Mouse (Mus musculus): ENCODE measurements around the gene Vangl1. TPM values are rescaled to one million over a fixed set of nuclear protein-coding genes. Genes with fewer than 3 reads are reported as not detected.

Vangl1 gene
- polyA plus RNA-seq, 1 experiment from 2014 or later: 23.5 TPM

DNA sequence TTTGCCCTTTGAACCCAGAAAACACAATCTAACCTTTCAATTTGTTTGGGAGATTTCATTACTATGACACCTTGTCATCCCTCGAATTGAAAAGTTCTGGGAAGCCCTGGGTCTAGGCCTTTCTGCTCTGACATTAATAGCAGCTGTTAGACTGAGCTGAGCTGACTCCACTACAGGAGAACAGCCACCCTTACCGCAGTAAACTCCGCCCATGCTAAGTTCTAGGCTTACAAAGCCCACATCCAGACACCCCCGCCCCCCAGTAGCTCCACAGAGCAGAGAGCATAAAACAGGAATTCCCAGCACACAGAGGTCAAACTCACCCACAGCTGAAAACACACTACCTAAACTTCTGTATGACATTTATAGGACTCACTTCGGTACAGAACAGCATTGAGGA, 19.8 kb downstream of the Vangl1 start:
- ATAC-seq (replicated peaks; ENCODE audit: low FRiP score): peak; percentile 69; the same call in 1 of the 2 replicates
- Histone ChIP-seq H3K36me3 (peaks cover 56% of the 10 kb centered on the region), H3K9me3 (replicated peaks) (0 out of 2 replicates have a peak, but pooled peaks cover 4% of the 10 kb centered on the region)

DNA sequence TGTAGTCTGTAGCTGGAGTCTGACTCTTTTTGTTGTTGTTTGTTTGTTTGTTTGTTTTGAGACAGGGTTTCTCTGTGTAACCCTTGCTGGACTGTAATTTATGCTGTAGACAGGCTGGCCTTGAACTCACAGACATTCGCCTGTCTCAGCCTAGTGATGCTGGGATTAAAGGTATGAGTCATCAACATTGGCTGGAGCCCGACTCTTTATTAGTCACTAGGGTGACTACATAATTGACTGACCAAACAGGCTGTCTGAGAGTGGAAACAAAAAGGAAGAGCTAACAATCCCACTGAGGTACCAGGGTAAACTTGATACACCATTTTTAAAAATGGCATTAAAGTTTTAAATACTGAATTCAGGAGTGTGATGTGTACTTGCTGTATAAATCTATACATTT, 21.9 kb downstream of the Vangl1 start:
- H3K4me3 ChIP-seq (replicated peaks): no peak overlapping the region
- H3K27me3 ChIP-seq: no peaks in the 10 kb centered on the region
- ATAC-seq (replicated peaks; ENCODE audit: low FRiP score): no peak
- peaks cover 4% of the 10 kb centered on the region; the same call in 1 of the 2 replicates for H3K4me1 ChIP-seq
- 79% methylated on average over 2 of the region's 2 CpGs for WGBS
- H3K4me2 ChIP-seq: no peak overlapping the region
- H3K9me3 ChIP-seq (replicated peaks): 0 out of 2 replicates have a peak, but pooled peaks cover 4% of the 10 kb centered on the region
- H3K36me3 ChIP-seq: peaks cover 51% of the 10 kb centered on the region
- no peak overlapping the region for H3K27ac ChIP-seq
- H3K9ac ChIP-seq: no peak overlapping the region

More for the DNA sequence above, 19.8 kb downstream of the Vangl1 start:
- no peak overlapping the region for H3K27ac ChIP-seq
- H3K27me3 ChIP-seq: no peaks in the 10 kb centered on the region
- no peak overlapping the region for H3K4me2 ChIP-seq
- 33% methylated on average over 5 of the region's 5 CpGs for WGBS
- H3K9ac ChIP-seq: no peak overlapping the region
- H3K4me1 ChIP-seq: peaks cover 11% of the 10 kb centered on the region
- H3K4me3 ChIP-seq (replicated peaks): no peak overlapping the region

DNA sequence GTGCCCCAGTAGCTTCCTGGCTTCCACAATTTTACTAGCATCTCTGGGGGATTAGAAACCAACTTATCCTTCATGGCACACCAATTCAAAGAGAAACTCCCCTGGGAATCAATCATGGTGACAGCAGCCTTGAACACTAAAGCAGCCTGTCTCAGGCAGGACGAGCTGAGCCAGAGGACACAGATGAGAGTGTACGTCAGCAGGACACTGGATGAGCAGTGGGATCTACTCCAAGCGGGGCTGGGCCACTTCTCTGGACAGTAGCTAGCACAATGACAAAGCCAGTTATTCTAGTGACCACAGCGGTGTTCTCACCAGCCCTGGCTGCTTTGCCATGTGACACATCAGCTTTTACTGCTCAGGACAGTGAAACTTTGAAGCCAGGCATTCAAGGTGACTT, 23.3 kb downstream of the Vangl1 start:
- no peak for ATAC-seq (replicated peaks; ENCODE audit: low FRiP score)
- Histone ChIP-seq H3K4me2 (no peak overlapping the region), H3K27me3 (no peaks in the 10 kb centered on the region), H3K9ac (no peak overlapping the region), H3K4me3 (replicated peaks) (no peak overlapping the region), H3K27ac (no peak overlapping the region), H3K36me3 (peaks cover 38% of the 10 kb centered on the region), H3K9me3 (replicated peaks) (0 out of 2 replicates have a peak, but pooled peaks cover 2% of the 10 kb centered on the region), H3K4me1 (peaks cover 10% of the 10 kb centered on the region)
- WGBS: 76% methylated on average over 4 of the region's 4 CpGs

DNA sequence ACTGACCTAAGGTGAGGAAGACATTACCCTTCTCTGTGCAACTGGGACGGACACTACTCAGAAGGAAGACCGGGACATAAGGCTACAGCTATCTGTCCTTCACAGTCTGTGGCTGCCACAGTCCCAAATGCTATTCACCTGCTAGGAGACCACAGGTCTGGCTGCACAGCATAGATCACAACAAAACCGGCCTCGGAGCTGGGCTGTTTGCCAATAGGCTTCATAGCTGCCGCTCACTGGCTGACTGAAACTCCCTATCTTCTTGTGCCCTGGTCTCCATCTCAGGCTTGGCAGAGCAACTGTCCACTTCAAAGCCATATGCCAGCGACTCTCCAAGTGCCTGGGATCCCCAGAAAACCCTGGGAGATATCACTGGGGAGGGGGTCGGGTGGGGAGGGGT, 23.7 kb downstream of the Vangl1 start:
- WGBS: 75% methylated on average over 7 of the region's 7 CpGs
- no peak for ATAC-seq (replicated peaks; ENCODE audit: low FRiP score)

DNA sequence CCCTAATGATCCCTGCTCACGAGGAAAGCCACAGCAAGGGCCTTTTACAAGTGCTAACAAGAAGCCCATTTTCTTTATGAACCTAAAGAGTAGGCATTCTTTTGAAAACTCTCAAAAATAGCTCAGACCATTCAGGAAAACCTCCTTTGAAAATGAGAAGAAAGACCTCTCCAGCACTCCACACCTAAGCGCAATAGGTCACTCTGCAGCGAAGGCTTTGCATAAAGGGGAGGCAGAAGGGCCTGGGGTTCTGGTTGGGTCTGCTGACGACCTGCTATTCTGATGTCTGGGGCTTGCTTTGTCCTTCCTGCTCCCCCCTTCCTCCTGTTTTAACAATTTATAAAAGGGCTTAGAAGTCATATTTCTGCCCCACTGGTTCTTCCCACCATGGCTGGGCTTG, 24.6 kb downstream of the Vangl1 start:
- H3K9me3 ChIP-seq (replicated peaks): no peaks in the 10 kb centered on the region
- WGBS: 87% methylated on average over 4 of the region's 4 CpGs

More for the DNA sequence above, 23.7 kb downstream of the Vangl1 start:
- H3K4me1 ChIP-seq: peaks cover 14% of the 10 kb centered on the region
- H3K36me3 ChIP-seq: peaks cover 34% of the 10 kb centered on the region
- H3K4me2 ChIP-seq: no peak overlapping the region
- H3K4me3 ChIP-seq (replicated peaks): no peak overlapping the region
- H3K27ac ChIP-seq: no peak overlapping the region
- no peaks in the 10 kb centered on the region for H3K27me3 ChIP-seq
- H3K9me3 ChIP-seq (replicated peaks): no peaks in the 10 kb centered on the region
- H3K9ac ChIP-seq: no peak overlapping the region

DNA sequence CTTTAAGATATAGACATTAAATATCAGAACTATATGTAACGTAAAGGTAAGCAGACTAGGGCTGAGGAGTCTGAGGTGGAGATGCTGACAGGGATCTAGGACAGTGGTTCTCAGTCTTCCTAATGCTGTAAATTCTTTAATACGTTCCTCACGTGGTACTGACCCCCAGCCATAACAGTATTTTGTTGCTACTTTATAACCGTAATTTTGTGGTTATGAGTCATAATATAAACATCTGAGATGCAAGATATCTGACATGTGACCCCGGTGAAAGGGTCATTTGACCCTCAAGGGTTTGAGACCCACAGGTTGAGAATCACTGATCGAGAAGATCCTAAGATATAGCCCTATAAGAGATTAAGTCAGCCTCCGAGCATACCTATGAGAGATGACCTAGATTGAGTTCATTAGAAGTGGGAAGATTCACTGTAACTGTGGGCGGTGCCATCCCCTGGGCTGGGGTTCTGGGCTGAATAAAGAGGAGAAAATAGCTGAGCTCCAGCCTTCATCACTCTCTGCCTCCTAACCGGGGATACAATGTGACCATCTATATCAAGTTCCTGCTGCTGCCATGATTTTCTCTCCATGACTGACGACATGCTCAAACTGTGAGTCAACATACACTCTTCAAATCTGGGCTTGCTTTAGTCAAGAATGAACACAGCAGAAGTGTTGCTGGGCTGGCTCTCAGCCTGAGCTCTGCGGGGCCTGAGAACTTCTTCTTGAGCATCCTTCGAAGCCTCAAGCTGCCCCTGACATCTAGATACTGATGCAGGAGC, 26.5 kb downstream of the Vangl1 start:
- Histone ChIP-seq H3K4me1 (peaks cover 28% of the 10 kb centered on the region), H3K4me3 (replicated peaks) (no peak overlapping the region), H3K27ac (no peak overlapping the region), H3K9ac (no peak overlapping the region), H3K4me2 (no peak overlapping the region), H3K9me3 (replicated peaks) (no peaks in the 10 kb centered on the region), H3K36me3 (peaks cover 19% of the 10 kb centered on the region), H3K27me3 (no peaks in the 10 kb centered on the region)
- 91% methylated on average over 12 of the region's 12 CpGs for WGBS
- no peak for ATAC-seq (replicated peaks; ENCODE audit: low FRiP score)

More for the DNA sequence above, 24.6 kb downstream of the Vangl1 start:
- H3K27me3 ChIP-seq: no peaks in the 10 kb centered on the region
- ATAC-seq (replicated peaks; ENCODE audit: low FRiP score): no peak
- no peak overlapping the region for H3K9ac ChIP-seq
- peaks cover 29% of the 10 kb centered on the region for H3K36me3 ChIP-seq
- peaks cover 22% of the 10 kb centered on the region for H3K4me1 ChIP-seq
- no peak overlapping the region for H3K27ac ChIP-seq
- H3K4me2 ChIP-seq: no peak overlapping the region
- H3K4me3 ChIP-seq (replicated peaks): no peak overlapping the region

DNA sequence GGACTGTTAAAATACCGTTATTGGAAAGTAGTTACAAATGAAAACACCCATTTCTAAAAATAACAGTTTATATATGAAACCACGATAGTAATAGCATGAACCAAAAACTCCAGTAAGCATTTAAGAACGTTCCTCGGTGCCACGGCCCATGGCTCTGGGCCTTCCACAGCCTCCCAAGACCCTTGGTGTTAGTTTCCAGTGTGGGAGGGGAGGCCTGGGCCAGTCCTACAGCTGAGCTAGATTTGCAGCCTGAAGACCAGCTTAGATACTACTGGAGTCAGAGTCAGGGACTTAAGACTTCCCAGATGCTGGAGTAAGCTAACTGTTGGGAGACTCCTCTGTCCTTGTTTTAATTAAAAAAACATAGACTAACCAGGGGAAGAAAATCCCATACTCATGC, 28.4 kb downstream of the Vangl1 start:
- 44% methylated on average over 5 of the region's 5 CpGs for WGBS
- no peak overlapping the region for H3K4me2 ChIP-seq
- H3K9ac ChIP-seq: no peak overlapping the region
- H3K27ac ChIP-seq: peak overlapping the region; percentile 74
- H3K9me3 ChIP-seq (replicated peaks): no peaks in the 10 kb centered on the region
- no peak overlapping the region for H3K4me3 ChIP-seq (replicated peaks)
- H3K27me3 ChIP-seq: no peaks in the 10 kb centered on the region
- H3K4me1 ChIP-seq: peaks cover 28% of the 10 kb centered on the region
- H3K36me3 ChIP-seq: 0 out of 2 replicates have a peak, but pooled peaks cover 4% of the 10 kb centered on the region
- 0 out of 2 replicates have a peak, but pooled peaks have one; percentile 38 for ATAC-seq (replicated peaks; ENCODE audit: low FRiP score)

DNA sequence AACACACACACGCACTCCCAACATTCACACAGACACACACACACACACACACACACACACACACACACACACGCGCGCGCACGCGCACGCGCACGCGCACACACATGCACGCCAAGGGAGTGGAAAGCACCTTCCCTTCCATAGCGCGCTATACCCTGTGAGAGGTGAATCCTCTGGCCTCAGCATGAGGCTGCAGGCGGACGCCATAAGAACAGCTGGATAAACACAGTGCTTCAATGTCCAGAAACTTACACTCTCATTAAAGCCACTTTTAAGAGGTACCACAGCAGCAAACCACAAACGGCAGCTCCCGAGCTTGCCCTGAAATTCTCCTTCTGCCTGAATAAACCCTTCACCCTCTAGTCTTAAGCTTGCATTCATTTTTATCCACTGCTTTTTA, 28.8 kb downstream of the Vangl1 start:
- H3K9ac ChIP-seq: no peak overlapping the region
- no peak; the same call in 1 of the 2 replicates for ATAC-seq (replicated peaks; ENCODE audit: low FRiP score)
- H3K4me1 ChIP-seq: peaks cover 28% of the 10 kb centered on the region
- H3K9me3 ChIP-seq (replicated peaks): no peaks in the 10 kb centered on the region
- H3K4me2 ChIP-seq: no peak overlapping the region
- H3K27me3 ChIP-seq: no peaks in the 10 kb centered on the region
- H3K4me3 ChIP-seq (replicated peaks): no peak overlapping the region
- H3K27ac ChIP-seq: peak overlapping the region; percentile 74
- WGBS: 70% methylated on average over 17 of the region's 18 CpGs
- peaks cover 4% of the 10 kb centered on the region; the same call in 1 of the 2 replicates for H3K36me3 ChIP-seq

DNA sequence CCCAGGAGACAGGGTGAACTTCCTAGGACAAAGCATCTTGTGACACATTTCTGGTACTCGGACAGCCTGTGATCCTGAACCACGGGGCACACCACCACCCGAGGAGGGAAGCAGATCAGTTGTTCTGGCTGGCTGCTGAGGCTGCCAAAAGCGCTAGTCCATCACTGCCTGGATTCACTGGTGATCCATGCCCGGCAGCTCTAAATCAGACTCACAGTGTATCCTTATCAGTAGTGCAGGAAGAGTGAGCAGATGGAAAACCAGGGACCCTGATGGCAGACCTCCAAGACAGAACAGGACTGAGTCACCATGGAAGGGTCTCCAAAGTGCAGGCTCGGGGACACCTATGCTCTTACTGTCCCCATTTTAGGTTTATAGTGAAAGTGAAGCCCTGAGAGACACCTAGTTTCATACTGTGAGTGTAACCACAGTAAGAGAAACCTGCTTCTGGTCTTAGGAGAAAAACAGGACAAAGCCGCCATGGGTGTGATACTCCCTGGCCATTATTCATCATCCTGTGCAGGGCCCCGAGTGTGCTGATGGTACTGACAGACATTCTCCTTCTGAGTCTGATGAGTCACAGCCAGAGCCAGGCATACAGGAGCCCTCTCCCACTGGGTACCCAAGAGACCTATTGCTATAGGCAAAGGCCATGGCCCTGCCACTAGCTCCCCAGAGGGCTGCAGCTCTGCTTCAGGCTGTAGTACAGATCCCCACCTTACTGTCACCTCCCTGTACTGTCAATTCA, 30.2 kb downstream of the Vangl1 start:
- H3K36me3 ChIP-seq: peaks cover 4% of the 10 kb centered on the region; the same call in 1 of the 2 replicates
- H3K4me3 ChIP-seq (replicated peaks): no peak overlapping the region
- H3K27ac ChIP-seq: no peak overlapping the region
- no peak overlapping the region for H3K4me2 ChIP-seq
- no peak overlapping the region for H3K9ac ChIP-seq
- H3K27me3 ChIP-seq: no peaks in the 10 kb centered on the region
- H3K9me3 ChIP-seq (replicated peaks): no peaks in the 10 kb centered on the region
- peaks cover 35% of the 10 kb centered on the region for H3K4me1 ChIP-seq
- WGBS: 51% methylated on average over 8 of the region's 8 CpGs
- no peak for ATAC-seq (replicated peaks; ENCODE audit: low FRiP score)

DNA sequence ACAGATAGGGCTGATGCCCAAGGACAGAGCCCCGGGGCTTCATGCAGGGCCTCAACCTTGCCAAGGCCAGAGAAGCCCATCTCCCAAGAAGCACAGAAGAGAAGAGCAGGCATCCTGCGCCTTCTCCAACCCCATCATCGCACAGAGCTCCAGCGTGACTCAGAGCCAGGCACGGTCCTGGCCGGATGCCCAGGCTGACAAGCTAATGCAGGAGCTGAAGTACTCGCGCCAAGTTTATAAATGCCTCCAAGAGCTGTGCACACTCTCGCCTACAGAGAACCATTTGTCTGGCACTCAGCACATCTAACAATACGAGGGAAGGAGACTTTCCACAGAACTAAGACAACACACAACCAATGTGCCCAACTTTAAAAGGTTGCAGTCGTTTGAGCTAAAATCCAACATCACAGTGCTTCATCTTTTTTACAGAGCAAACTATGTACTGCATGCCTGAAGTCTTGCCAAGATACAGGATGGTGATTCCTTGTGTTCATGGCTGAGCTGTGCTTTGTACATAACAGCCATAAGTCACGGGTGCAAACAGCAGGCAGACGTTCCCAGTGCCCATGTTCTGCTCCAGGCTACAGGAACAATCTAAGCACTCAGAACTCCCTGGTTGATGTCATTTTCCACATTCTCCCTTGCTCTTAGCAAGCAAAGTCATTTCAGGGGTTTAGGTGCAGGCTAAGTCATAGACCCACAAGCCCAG, 35.1 kb downstream of the Vangl1 start:
- peak; percentile 54; the same call in 1 of the 2 replicates for ATAC-seq (replicated peaks; ENCODE audit: low FRiP score)
- Histone ChIP-seq H3K27ac (peak overlapping the region; percentile 58), H3K27me3 (no peaks in the 10 kb centered on the region), H3K4me3 (replicated peaks) (no peak overlapping the region), H3K36me3 (peaks cover 13% of the 10 kb centered on the region), H3K4me2 (no peak overlapping the region), H3K4me1 (peaks cover 44% of the 10 kb centered on the region), H3K9me3 (replicated peaks) (no peaks in the 10 kb centered on the region), H3K9ac (no peak overlapping the region)
- WGBS: 46% methylated on average over 13 of the region's 13 CpGs

DNA sequence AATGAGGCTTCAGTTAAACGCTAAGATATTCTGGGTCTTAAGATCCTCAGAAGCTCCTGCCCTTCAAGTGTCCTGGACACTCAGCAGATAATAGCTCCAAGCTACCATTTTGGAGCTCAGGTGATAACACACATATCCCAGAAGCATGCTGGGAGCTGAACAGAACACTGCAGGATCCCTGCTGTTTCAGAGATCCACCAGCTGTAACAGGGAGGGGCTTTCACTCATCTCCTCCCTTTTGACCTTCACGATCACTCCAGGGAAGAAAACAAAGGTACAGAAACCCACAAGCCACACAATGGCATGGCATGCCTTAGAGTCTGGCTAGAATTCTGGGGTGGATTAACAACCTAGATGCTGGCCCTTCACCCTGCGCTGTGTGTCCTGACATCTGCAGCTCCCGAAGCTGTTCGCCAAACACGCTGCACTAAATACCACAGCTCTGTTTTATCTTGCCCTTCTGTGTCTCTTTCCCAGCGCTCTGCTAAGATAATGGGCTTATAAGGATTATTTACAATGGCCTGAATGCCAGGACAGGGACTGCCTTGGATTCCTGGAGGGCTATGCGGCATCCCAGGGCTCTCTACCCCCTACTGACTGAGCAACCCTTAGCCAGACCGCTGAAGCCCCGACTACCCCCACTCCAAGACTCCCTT, 36.8 kb downstream of the Vangl1 start:
- Histone ChIP-seq H3K9me3 (replicated peaks) (no peaks in the 10 kb centered on the region), H3K4me1 (peaks cover 35% of the 10 kb centered on the region), H3K27me3 (no peaks in the 10 kb centered on the region), H3K36me3 (peaks cover 29% of the 10 kb centered on the region), H3K27ac (no peak overlapping the region), H3K9ac (no peak overlapping the region), H3K4me3 (replicated peaks) (no peak overlapping the region), H3K4me2 (no peak overlapping the region)
- 26% methylated on average over 10 of the region's 10 CpGs for WGBS
- no peak for ATAC-seq (replicated peaks; ENCODE audit: low FRiP score)

Data from kidney, embryonic 15.5 days (tissue).